Mouse (Mus musculus) skeletal muscle tissue, adult 2 months (tissue): ENCODE results near the gene Eif2ak2.
A peak's percentile ranks its signal among the peaks of the same experiment; 100 is the strongest.

Experiments used
- DNase-seq: peaks from one replicate; pipeline ENCODE4 v3.0.0-alpha.2; 2012; ENCODE audit warnings: low read depth, low spot score

Gene Eif2ak2

GRCm38 (mm10) chr17:78834856-78835835, 47.2 kb downstream of the Eif2ak2 start, which contains the start of the genes Heatr5b and Gpatch11:
Heatr5b (minus strand) TSS chr17:78835364.
Gpatch11 (plus strand) TSS chr17:78835567.
- peak; percentile 99 for DNase-seq

- peak; percentile 62 for DNase-seq
These were observed 58.0 kb downstream of the Eif2ak2 start for GRCm38 (mm10) chr17:78824346-78824745.

GRCm38 (mm10) chr17:78809582-78809981, 72.8 kb downstream of the Eif2ak2 start:
- DNase-seq, result no peak

- DNase-seq, result no peak
These were observed 73.4 kb downstream of the Eif2ak2 start for GRCm38 (mm10) chr17:78809019-78809418.
